16 mouse cellular contexts compared by ENCODE assay signal in genomic region chr6:141200173-141200615, GRCm38 (mm10). TPM values are rescaled to one million over a fixed set of nuclear protein-coding genes. Genes with fewer than 3 reads are reported as not detected.
DNase-seq lines count a peak whose midpoint lies in the region; ATAC-seq lines count a peak whose summit lies in the region.
"Had no signal": no experiment of that assay in that cellular context is flagged by ENCODE, and none has a peak within 500 bp of the region (broad histone marks: within the 10 kb centered on the region; RNA-seq: fewer than 3 reads in every experiment).

No protein-coding gene starts in this region.

- H3K36me3 ChIP-seq in embryonic facial prominence, embryonic 11.5 days (replicated peaks; ENCODE audit: control insufficient read depth, insufficient read depth, low read depth, low read length), result no peaks in the 10 kb centered on the region
- H3K36me3 ChIP-seq in embryonic facial prominence, embryonic 10.5 days (replicated peaks), result no peaks in the 10 kb centered on the region
- H3K36me3 ChIP-seq in limb, embryonic 11.5 days (ENCODE audit: control insufficient read depth, insufficient read depth, low read length), result no peaks in the 10 kb centered on the region
- no peaks in the 10 kb centered on the region for H3K36me3 ChIP-seq in limb, embryonic 10.5 days
- H3K36me3 ChIP-seq in embryonic facial prominence, embryonic 13.5 days, result no peaks in the 10 kb centered on the region
- H3K36me3 ChIP-seq in limb, embryonic 12.5 days, result no peaks in the 10 kb centered on the region
- H3K36me3 ChIP-seq: heart, embryonic 10.5 days had no signal

- H3K9ac ChIP-seq in embryonic facial prominence, embryonic 11.5 days (replicated peaks; ENCODE audit: low read length), result no peak overlapping the region
- H3K9ac ChIP-seq in limb, embryonic 11.5 days (ENCODE audit: low read length), result no peak overlapping the region
- H3K9ac ChIP-seq in embryonic facial prominence, embryonic 13.5 days, result no peak overlapping the region
- no peak overlapping the region for H3K9ac ChIP-seq in limb, embryonic 12.5 days (replicated peaks)

- H3K4me2 ChIP-seq in embryonic facial prominence, embryonic 11.5 days (ENCODE audit: low read depth, low read length), result no peak overlapping the region
- H3K4me2 ChIP-seq in limb, embryonic 11.5 days (ENCODE audit: low read depth, severe bottlenecking), result no peak overlapping the region
- no peak overlapping the region for H3K4me2 ChIP-seq in embryonic facial prominence, embryonic 13.5 days
- H3K4me2 ChIP-seq in limb, embryonic 12.5 days, result no peak overlapping the region

- no peak for DNase-seq in embryonic facial prominence, embryonic 11.5 days (ENCODE audit: low spot score)
- no peak for DNase-seq in embryonic facial prominence, embryonic 10.5 days (ENCODE audit: low spot score)
- DNase-seq in limb, embryonic 11.5 days (ENCODE audit: low spot score), result no peak
- no peak for DNase-seq in limb, embryonic 10.5 days (ENCODE audit: low spot score)
- no peak for DNase-seq in embryo, embryonic 11 days
- no peak for DNase-seq in urinary bladder, postnatal 4 days (ENCODE audit: low spot score in 2 of 2)
- DNase-seq: adrenal gland, postnatal 36 days; cerebellum, adult 11 months; lung, postnatal 4 days; right cerebral cortex, adult 18-20 months; thymus, postnatal 25 days had no signal

- no peaks in the 10 kb centered on the region for H3K27me3 ChIP-seq in embryonic facial prominence, embryonic 11.5 days (ENCODE audit: control insufficient read depth, insufficient read depth, low read length)
- H3K27me3 ChIP-seq in embryonic facial prominence, embryonic 10.5 days (replicated peaks; ENCODE audit: low read depth, poor library complexity, severe bottlenecking), result no peaks in the 10 kb centered on the region
- no peaks in the 10 kb centered on the region for H3K27me3 ChIP-seq in limb, embryonic 11.5 days (ENCODE audit: control insufficient read depth, insufficient read depth, low read length)
- no peaks in the 10 kb centered on the region for H3K27me3 ChIP-seq in limb, embryonic 10.5 days (ENCODE audit: low read depth, poor library complexity, severe bottlenecking)
- no peaks in the 10 kb centered on the region for H3K27me3 ChIP-seq in embryonic facial prominence, embryonic 13.5 days
- no peaks in the 10 kb centered on the region for H3K27me3 ChIP-seq in limb, embryonic 12.5 days

- no peaks in the 10 kb centered on the region for H3K9me3 ChIP-seq in embryonic facial prominence, embryonic 11.5 days (replicated peaks; ENCODE audit: control insufficient read depth, low read length)
- no peaks in the 10 kb centered on the region for H3K9me3 ChIP-seq in embryonic facial prominence, embryonic 10.5 days
- H3K9me3 ChIP-seq in limb, embryonic 11.5 days (ENCODE audit: control insufficient read depth, low read length), result no peaks in the 10 kb centered on the region
- H3K9me3 ChIP-seq in limb, embryonic 10.5 days (replicated peaks), result no peaks in the 10 kb centered on the region
- no peaks in the 10 kb centered on the region for H3K9me3 ChIP-seq in embryonic facial prominence, embryonic 13.5 days
- no peaks in the 10 kb centered on the region for H3K9me3 ChIP-seq in limb, embryonic 12.5 days
- H3K9me3 ChIP-seq: heart, embryonic 10.5 days had no signal

- ATAC-seq in embryonic facial prominence, embryonic 11.5 days (replicated peaks; ENCODE audit: insufficient number of reproducible peaks, low FRiP score, low TSS enrichment, low read depth), result peak; percentile 65
- ATAC-seq in limb, embryonic 11.5 days (ENCODE audit: insufficient number of reproducible peaks, low FRiP score, low TSS enrichment, low read depth), result peak; percentile 69
- ATAC-seq in embryonic facial prominence, embryonic 13.5 days (ENCODE audit: insufficient number of reproducible peaks, insufficient read depth, low FRiP score, low TSS enrichment, low read depth), result 0 out of 2 replicates have a peak, but pooled peaks have one; percentile 37
- ATAC-seq in limb, embryonic 12.5 days (ENCODE audit: insufficient number of reproducible peaks, insufficient read depth, low FRiP score, low TSS enrichment, low read depth), result peak; percentile 66; the same call in 1 of the 2 replicates
- ATAC-seq: inflammation-experienced regulatory T-cells, adult 6 months had no signal

- no peak overlapping the region for H3K4me3 ChIP-seq in embryonic facial prominence, embryonic 11.5 days (ENCODE audit: low read depth, low read length)
- H3K4me3 ChIP-seq in embryonic facial prominence, embryonic 10.5 days, result no peak overlapping the region
- H3K4me3 ChIP-seq in limb, embryonic 11.5 days (ENCODE audit: low read depth, low read length), result no peak overlapping the region
- no peak overlapping the region for H3K4me3 ChIP-seq in limb, embryonic 10.5 days
- H3K4me3 ChIP-seq in embryonic facial prominence, embryonic 13.5 days, result no peak overlapping the region
- H3K4me3 ChIP-seq in limb, embryonic 12.5 days (replicated peaks), result no peak overlapping the region
- H3K4me3 ChIP-seq: heart, embryonic 10.5 days; layer of hippocampus, adult 2 months had no signal

- no peak overlapping the region for H3K27ac ChIP-seq in embryonic facial prominence, embryonic 11.5 days (replicated peaks; ENCODE audit: low read depth, low read length)
- H3K27ac ChIP-seq in embryonic facial prominence, embryonic 10.5 days (replicated peaks), result no peak overlapping the region
- H3K27ac ChIP-seq in limb, embryonic 11.5 days (replicated peaks; ENCODE audit: low read depth, low read length), result no peak overlapping the region
- no peak overlapping the region for H3K27ac ChIP-seq in limb, embryonic 10.5 days
- H3K27ac ChIP-seq in embryonic facial prominence, embryonic 13.5 days, result no peak overlapping the region
- H3K27ac ChIP-seq in limb, embryonic 12.5 days, result no peak overlapping the region
- H3K27ac ChIP-seq: heart, embryonic 10.5 days; layer of hippocampus, adult 2 months had no signal

- no peaks in the 10 kb centered on the region for H3K4me1 ChIP-seq in embryonic facial prominence, embryonic 11.5 days (ENCODE audit: control insufficient read depth, insufficient read depth, low read length)
- no peaks in the 10 kb centered on the region for H3K4me1 ChIP-seq in embryonic facial prominence, embryonic 10.5 days
- H3K4me1 ChIP-seq in limb, embryonic 11.5 days (ENCODE audit: control insufficient read depth, insufficient read depth, low read length), result no peaks in the 10 kb centered on the region
- H3K4me1 ChIP-seq in limb, embryonic 10.5 days, result no peaks in the 10 kb centered on the region
- H3K4me1 ChIP-seq in embryonic facial prominence, embryonic 13.5 days, result no peaks in the 10 kb centered on the region
- H3K4me1 ChIP-seq in limb, embryonic 12.5 days (replicated peaks), result no peaks in the 10 kb centered on the region
- H3K4me1 ChIP-seq: heart, embryonic 10.5 days had no signal

RNA-seq across cellular contexts. Expression of gene Pde3a, which starts 48.9 kb away (rescaled TPM):
- 2.8 and 3.9 TPM in 2 replicates for polyA plus RNA-seq in embryonic facial prominence, embryonic 11.5 days (2014; fragmentation: Nextera tagmentation; extraction: Ambion mirVana)
- polyA plus RNA-seq in embryonic facial prominence, embryonic 10.5 days (2016; fragmentation: Nextera tagmentation; extraction: Ambion mirVana), result 1.3 and 2.0 TPM in 2 replicates
- 3.3 and 3.5 TPM in 2 replicates for polyA plus RNA-seq in limb, embryonic 11.5 days (2014; fragmentation: Nextera tagmentation; extraction: Ambion mirVana)
- 2.8 and 3.0 TPM in 2 replicates for polyA plus RNA-seq in limb, embryonic 10.5 days (2016; fragmentation: Nextera tagmentation; extraction: Ambion mirVana)
- polyA plus RNA-seq in embryonic facial prominence, embryonic 13.5 days (2015; fragmentation: Nextera tagmentation; extraction: Ambion mirVana), result 6.3 and 7.9 TPM in 2 replicates
- 4.4 and 5.5 TPM in 2 replicates for polyA plus RNA-seq in limb, embryonic 12.5 days (2016; fragmentation: Nextera tagmentation; extraction: Ambion mirVana)
- polyA plus RNA-seq: inflammation-experienced regulatory T-cells, adult 6 months had no signal
